Mouse (Mus musculus) gastrocnemius, adult 18-20 months (tissue): ENCODE results near the gene Ttc23. TPM values are rescaled to one million over a fixed set of nuclear protein-coding genes. Genes with fewer than 3 reads are reported as not detected.

ENCODE experiments used
- DNase-seq: peaks from one replicate; pipeline ENCODE4 v3.0.0; 2021; ENCODE audit warnings: low spot score
- total RNA-seq, 2 experiments: library from RNA; stranded (reverse); gene quantifications; 2 replicates each; pipeline ENCODE4 v1.2.3; 2021

Ttc23 gene
- total RNA-seq, 2 experiments from 2014 or later = 18.6 to 19.2 TPM

DNA sequence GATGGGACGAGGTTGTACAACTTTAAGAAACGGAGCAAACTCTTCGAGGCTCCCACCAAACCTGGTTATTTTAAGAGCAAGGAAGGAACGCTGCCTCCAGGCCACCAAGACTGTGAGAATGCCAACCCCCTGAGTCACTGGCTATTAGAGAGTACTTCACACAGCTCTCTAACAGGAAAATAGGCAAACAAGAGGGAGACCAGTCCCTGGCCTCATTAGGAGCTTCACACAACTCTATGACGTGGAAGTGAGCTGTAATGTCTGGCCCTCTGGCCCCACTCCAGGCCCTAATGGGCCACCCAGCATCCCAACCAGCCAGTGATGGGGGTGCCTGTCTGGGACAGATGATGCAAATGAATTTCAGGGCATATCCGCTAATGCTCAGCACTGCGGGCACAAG, 94.5 kb downstream of the Ttc23 start:
- peak; percentile 83 for DNase-seq

DNA sequence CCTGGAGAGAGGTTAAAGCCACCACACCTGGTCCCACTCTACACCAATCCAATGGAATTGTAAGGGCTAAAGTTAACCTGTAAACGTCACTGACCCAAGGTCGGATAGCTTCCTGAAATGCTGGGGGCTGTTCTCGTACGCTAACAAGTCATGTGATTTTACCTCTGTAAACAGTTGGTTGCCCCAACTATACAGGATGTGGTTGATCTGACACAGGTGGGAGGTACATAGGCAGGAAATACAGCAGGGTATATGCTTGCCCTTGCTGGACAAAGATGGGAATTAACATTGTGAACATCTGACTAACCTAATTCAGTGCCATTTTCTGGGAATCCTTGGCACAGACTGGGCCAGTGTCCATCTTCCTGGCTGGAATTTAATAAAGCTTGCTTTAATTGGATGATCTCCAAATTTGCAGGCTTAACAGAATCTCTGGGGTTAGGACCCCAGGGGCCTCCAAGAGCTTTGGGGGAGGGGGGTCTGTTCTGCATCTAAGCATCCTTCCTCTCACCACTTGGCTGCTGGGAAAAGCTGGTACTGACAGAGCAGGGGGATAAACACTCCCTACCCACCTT, 100.6 kb downstream of the Ttc23 start:
- DNase-seq = no peak

DNA sequence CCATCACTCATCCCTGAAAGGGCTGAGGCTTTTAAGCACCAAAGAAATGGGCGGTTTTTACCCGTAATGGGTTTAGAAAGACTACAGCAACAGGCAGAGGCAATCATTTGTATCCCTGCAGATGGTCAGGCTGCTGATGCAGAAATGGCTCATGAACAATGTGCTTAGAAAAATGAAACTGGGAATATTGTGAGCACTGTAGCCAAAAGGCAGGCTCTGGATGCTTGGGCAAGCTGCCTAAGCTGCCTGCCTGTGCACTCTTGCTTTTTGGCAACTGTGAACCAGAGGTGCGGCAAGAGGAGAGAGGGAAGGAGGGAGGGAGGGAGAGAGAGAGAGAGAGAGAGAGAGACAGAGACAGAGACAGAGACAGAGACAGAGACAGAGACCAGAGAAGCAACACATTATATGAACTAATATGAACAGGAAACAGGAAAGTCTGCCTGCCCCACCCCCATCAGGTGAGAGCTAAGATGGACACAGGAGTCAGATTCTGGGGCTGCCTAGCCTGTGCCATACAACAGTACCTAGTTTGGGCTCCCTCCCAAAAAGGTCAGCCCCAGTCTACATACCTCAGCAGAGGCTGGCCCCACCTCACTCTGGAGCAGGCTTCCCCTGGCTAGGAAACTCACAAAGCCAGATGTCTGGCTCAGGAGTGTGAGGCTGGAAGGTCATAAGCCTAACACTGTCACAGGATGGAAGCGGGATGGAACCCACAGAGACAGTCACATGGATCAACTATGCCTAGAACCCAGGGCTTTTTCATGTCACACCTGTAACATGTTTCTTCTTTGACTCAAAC, 102.4 kb downstream of the Ttc23 start:
- no peak for DNase-seq

DNA sequence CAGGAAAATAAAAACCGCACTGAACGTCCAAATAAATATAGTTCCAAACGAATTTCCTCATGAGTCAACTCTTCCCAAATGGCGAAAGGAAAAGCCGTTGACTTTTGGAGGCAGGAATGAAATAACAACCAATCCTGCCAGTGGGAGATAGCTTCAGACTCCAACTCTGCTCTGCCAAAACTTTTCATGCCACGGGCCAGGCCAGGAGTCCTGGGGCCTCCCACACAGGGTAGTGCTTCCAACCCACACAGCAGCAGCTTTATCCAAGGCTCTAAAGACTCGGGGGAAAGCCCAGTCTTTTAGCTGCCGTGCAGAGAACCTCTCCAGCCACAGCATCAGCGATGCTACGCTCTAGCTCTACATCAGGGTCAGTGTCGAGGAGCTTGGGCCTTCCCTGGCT, 107.4 kb downstream of the Ttc23 start:
- peak; percentile 60 for DNase-seq

DNA sequence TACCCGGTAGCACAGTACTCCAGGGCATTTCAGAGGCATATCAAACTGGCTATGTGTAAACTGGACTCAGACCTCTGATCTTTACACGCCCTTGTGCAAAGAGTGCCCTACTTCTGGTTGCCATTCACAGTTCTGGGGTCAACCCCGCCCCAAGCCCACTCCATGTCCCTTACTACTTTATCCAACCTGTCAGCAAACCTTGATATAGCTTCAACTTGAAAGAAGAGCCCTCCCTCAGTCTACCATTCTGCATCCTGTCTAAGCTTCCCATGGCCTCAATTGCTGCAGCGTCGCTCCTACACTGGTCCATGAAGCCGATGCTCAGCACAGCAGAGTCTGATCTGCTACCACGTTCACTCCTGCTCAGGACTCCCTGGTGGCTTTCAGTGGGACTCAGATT, 108.2 kb downstream of the Ttc23 start:
- DNase-seq = no peak

DNA sequence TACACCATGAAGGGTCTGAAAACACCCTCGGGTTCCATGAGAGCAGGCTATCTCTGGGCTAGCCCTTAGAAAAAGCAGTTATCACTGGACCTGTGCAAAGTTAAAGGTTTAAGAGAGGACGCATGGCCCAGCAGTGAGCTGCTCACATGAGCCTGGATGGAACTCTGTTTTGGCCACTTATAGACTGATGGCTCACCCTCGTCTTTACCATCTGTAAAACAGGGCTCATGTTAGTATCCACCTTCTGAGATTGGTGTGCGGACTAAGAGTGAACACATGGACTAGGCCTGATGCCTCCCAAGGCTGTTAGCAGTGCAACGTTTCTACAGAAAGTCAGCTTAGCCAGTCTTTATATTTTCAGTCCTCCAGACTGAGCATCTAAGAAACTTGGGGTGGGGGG, 109.4 kb downstream of the Ttc23 start:
- no peak for DNase-seq

DNA sequence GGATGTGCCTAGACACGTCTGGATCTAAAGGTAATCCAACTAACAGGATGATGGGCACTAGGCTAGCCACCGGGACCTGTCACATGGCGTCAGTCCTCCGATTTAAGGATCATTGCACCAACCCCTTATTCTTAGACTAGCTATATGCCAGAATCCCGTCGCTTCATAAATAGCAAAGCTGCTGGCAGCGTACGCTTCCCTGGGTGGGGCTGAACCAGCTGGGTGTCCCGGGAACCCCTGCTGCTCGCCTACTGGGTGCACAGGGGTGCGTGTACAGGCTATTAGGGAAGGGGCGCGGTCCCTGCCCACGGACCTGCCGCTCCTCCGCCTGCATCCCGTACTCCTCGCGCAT, 111.3 kb downstream of the Ttc23 start:
- peak; percentile 72 for DNase-seq

DNA sequence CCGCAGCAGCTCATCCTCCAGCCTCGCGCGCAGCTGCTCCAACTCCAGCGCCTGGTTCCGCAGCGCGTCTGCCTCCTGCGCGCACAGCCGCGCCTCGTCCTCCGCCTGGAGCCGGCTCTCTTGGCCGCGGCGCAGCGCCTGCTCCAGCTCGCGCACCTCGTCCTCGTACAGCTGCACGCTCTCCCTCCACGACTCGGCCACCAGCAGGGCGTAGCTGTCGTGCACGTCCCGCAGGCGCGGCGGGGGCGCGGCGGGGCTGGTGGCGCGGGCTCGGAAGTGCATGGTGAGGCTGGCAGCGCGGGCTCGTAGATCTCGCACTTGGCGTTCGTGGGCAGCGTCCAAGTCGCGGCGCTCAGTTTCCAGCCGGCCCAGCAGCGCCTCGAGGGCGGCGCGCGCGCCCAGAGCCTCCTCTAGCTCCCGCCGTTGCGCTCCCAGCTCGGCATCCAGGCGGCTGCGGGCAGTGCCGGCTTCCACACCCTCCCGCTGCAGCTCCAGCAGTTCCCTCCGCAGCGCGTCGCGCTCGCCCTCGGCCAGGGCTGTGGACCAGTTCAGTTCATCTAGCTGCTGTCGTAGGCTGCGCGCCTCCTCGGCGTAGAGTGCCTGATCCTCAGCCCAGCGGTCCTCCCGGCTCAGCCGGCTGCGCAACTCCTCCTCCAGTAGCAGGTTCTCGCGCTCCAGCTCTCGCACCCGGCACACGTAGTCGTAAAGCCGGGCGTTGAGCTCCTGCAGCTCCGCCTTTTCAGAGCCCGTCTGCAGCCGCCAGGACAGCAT, 111.8 kb downstream of the Ttc23 start:
- no peak for DNase-seq

DNA sequence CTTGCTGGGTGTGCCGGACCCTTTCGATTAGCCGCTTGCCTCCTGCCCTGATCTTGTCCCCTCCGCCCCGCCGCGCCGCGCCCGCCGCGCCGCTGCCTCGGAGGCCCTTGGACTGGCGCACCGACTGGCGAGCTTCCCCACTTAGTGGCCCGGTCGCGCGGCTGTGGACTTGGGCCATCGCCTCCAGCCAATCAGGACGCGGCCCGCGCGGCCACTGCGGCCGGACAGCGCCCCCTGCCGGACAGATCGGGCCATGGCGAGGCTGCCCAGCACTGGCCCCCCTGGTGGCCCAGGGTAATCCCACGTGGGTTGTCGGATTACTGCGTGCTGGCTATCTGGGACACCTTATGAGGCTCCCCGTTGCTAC, 112.4 kb downstream of the Ttc23 start, which contains the start of gene Synm:
Synm (minus strand) TSS at position 114 of the 367 bp plus-strand sequence.
- peak; percentile 97 for DNase-seq

DNA sequence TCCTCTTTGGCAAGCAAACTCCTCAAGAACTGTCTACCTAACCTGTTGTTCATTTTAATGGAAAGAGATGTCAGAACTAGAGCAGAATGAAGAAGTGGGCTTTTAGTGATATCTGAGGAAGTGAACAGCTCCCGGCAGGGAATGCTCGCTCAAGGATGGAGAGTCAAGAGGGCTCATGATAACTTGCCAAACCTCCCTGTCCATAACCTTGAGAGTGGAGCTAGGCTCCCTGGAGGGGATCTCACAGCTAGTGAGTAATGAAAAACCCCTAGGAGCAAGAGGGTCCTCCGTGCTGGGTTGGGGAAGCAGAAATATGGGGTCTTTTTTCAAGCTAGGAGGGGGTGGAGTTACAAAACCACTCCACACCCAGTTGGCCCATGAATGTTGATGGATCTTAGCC, 116.4 kb downstream of the Ttc23 start:
- DNase-seq = no peak

DNA sequence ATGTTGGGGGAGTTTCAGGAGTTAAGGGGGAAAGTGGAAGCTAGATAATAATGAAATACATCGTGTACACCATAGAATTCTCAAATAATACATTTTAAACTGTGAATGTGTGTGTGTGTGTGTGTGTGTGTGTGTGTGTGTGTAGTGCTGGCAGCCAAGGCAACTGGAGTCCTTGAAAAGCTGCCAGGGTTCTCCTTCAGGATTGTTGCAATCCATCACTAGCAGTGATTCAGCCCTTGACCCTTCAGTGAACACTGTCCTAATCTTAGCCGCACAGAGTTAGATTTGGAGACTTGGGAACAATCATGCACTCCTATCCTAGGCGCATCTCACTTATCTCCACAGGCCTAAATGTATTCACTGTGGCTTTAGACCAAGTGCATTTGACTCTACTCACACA, 120.9 kb downstream of the Ttc23 start:
- DNase-seq = no peak

DNA sequence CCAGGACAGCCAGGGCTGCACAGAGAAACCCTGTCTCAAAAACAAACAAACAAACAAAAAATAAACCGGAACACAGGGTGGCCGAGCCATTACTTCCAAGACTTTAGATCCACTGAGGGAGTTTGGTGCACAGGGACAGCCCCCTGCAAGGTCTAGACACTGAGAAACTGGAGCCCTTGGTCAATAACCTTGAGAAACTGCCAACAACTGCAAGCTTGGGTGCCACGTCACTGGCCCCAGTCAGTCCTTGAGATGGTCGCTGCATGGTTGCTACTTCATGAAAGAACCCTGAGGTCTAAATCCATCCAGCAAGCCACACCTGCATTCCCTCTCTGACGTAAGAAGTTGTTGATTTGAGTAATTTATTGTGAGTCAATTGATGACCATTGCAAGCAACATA, 122.3 kb downstream of the Ttc23 start:
- DNase-seq = no peak

DNA sequence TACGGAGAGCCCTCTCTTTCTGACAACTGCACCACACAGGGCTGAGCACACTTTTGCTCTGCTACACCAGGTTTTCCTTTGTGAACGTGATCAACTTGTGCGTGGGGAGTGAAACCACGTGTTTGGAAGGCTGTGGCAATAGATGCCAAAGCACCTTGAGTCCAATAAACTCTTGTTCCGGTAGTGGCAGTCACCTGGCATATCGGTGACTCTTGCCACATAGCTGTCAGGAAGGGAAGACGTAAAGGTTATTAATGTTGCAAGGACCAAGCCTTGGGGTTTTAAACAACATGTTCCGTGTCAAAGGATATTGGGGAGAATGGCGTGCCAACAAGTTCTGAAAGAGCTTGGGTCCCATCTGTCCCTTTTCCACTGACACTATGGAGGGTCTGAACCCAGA, 125.0 kb downstream of the Ttc23 start:
- DNase-seq = no peak

DNA sequence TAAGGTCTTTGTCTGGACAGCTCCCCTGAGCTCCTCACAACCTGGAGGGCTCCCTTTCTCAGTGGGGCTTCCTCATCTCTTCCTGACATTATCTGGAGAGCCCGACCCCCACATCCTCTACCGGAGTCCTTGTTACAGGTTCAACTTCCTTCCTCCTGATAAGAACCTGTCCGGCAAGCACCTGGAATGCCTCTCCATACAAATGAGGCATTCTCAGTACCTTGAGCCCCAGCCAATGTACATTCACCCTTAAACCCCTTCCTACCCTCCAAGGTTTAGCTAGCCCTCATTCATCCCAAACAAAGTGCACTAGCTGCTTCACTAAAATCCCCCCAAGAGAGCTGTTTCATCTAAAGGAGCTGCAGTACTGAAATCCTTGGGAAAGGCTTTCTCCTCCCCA, 128.4 kb downstream of the Ttc23 start:
- DNase-seq = no peak

DNA sequence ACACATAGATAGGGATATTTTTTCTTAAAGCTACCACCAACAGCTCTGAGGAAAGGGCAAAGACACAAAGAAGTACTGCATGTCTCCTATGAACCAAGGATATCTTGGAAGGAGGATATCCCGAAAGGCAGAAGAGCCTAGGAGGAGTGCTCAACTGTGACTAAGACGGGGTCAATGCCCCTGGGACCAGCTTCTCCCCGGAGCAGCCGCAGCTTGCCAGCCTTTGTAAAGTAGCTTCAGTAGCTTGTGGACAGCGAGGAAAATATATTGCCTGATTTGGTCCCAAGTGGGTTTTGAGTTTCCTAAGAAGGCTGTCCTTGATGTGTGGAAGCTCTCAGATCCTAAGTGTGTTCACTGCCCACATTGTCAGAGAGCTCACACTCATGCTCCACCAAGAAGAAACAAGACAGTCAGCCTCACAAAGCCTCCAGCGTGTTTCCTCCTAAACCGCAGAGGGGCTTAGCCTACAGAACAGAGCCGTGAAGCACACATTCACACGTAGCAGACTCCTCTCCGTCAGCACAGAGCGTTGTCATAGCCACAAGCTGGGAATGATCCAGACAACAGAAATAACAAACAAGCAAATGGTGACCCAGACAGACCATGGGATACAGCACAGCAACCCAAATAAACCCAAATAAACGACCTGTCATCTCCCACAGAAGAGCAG, 129.6 kb downstream of the Ttc23 start:
- no peak for DNase-seq

DNA sequence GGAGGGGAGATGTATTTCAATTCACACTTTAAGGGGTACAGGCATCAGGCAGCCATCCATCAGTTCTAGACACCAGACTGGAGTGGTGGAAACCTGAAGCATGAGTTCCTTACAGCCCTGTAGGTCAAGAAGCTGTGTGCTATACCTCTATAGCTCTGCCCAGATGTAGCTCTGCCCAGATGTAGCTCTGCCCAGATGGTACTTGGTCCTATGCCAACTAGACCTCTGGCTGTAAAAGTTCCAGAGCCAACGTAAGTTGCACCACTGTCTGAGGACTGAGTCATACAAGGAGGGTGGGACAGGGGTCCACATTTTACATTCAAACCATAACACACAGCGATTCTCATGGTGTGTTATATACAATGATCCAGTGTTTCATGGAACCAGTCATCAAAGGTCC, 140.7 kb downstream of the Ttc23 start:
- no peak for DNase-seq

DNA sequence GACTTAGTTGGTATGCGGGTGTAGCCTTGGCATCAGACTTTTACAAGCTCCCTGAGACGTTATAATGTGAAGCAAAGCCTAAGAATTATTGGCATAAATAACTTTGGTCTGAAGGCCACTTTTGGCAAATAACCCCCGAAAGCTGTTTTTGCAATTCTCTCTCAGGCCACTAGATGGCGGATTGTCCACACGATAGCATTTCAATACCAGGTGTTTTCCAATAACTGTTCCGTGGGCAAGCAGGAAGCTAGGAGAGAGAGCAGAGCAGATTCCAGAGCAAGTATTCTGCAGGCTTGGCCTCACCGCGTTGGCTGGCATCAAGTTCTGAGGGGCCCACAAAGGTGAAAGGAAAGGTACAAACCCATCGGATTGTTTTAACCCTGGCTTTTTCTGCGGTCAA, 141.5 kb downstream of the Ttc23 start:
- DNase-seq = peak; percentile 71

DNA sequence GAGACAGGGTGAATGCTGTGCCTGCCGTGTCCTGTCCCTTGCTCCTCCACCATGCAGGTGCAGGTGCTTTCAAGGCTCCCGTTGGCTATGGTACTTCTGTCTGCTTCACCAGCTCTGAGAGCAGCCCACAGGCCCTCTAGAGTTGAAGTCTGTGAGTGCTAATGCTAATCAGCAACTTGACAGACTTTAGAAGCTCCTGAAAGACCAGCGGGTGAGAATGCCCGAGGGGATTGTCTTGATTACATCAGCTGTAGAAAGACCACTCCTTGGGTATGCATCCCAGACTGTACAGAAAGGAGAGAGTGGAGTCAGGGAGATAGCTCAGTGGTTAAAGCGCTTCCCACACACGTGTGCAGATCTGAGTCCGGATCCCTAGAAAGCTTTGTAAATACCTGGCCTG, 144.0 kb downstream of the Ttc23 start:
- DNase-seq = no peak

DNA sequence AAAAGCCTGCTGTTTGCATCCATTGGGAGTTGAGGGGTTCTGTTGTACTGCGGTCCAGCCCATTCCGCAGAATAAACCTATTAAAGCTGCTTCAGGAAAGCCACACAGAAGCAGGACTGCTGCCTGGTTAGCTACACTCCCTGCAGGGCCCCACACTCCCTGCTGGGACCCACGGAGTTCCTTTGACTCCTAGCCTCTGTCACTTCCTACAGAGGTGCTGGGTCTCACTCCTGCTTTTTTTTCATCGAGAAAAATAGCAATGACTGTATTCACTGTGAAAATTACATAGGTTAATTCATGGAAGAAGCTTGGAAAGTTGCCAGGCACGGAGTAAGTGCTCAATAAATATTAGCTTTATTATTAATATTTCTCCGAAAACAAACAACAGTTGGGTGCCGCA, 146.2 kb downstream of the Ttc23 start:
- DNase-seq = no peak

DNA sequence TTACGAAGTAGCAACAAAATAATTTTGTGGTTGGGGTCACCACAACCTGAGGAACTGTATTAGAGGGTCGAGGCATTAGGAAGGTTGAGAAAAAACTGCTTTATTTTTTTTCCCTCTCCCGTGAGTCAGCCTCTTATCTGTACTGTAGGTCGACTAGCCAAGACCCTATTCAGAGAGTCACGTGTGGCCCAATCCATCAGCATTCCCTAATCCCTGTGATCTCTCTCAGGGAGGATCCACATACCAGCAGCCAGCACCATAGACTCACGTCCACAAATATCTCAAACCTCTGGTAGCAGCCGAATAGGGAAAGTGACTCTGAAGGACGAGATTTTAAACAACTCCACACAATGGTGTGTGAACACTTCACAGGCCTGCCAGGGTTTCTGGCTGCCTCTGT, 149.9 kb downstream of the Ttc23 start:
- DNase-seq = no peak

DNA sequence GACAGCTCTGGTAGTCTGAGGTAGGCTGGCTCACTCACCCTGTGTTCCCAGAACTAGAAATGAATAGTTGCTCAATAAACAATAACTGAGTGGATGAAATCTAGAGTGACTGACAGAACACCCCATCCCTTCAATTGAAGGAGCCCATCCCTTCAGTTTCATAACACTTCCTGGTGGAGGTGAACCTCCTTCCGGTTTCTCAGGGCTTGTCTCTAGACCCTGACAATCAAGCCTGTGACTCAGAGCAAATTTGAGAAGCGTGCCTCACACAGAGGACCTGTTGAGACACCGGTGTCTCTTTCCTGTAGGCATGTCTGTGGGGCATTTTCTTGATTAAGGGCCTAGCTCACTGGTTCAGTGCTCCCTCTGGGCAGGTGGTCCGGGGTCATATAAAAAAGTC, 151.3 kb downstream of the Ttc23 start:
- DNase-seq = no peak

DNA sequence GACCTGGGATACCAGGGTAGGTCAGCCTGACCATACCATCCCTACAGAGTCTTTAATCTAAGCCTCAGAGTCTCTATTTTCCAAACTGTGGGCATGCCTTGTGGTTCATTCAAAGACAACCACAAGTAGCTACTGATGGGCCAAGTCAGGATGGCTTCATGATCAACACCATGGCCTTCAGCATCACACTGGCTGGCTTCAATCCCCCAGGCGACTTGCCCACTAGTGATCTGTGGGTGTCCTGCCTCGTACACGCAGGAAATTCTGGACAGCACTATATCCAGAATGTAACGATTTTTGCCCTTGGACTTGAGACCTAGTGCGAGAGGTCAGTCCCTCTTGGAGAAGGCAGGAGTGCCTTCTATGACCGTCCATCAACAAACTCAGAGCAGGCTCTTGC, 153.3 kb downstream of the Ttc23 start:
- no peak for DNase-seq
